ENCODE assay signal across 9 mouse cellular contexts in genomic region chr8:124182224-124182623, GRCm38 (mm10). TPM values are rescaled to one million over a fixed set of nuclear protein-coding genes. Genes with fewer than 3 reads are reported as not detected.
DNase-seq lines count a peak whose midpoint lies in the region; ATAC-seq lines count a peak whose summit lies in the region.
"Had no signal": no experiment of that assay in that cellular context is flagged by ENCODE, and none has a peak within 500 bp of the region (broad histone marks: within the 10 kb centered on the region; RNA-seq: fewer than 3 reads in every experiment).

No protein-coding gene starts in this region.

- H3K27ac ChIP-seq in hindbrain, embryonic 14.5 days: no peak overlapping the region
- H3K27ac ChIP-seq in hindbrain, embryonic 13.5 days: no peak overlapping the region
- H3K27ac ChIP-seq in forebrain, embryonic 11.5 days (ENCODE audit: low read depth, low read length): no peak overlapping the region
- H3K27ac ChIP-seq in liver, embryonic 11.5 days (ENCODE audit: low read depth, low read length): no peak overlapping the region
- H3K27ac ChIP-seq: limb, embryonic 12.5 days had no signal

- H3K4me2 ChIP-seq in hindbrain, embryonic 14.5 days (replicated peaks): no peak overlapping the region
- H3K4me2 ChIP-seq in hindbrain, embryonic 13.5 days: no peak overlapping the region
- H3K4me2 ChIP-seq in forebrain, embryonic 11.5 days (ENCODE audit: low read depth, low read length, severe bottlenecking): no peak overlapping the region
- no peak overlapping the region for H3K4me2 ChIP-seq in liver, embryonic 11.5 days
- H3K4me2 ChIP-seq: limb, embryonic 12.5 days had no signal

- 60% methylated on average over 13 of the region's 13 CpGs for WGBS in hindbrain, embryonic 14.5 days
- 65% methylated on average over 13 of the region's 13 CpGs for WGBS in hindbrain, embryonic 13.5 days
- WGBS in forebrain, embryonic 11.5 days: 83% methylated on average over 13 of the region's 13 CpGs
- WGBS in liver, embryonic 11.5 days: 59% methylated on average over 13 of the region's 13 CpGs

- ATAC-seq in hindbrain, embryonic 14.5 days (ENCODE audit: low FRiP score): peak; percentile 46; the same call in 1 of the 2 replicates
- no peak; the same call in 1 of the 2 replicates for ATAC-seq in hindbrain, embryonic 13.5 days (ENCODE audit: low FRiP score)
- ATAC-seq in forebrain, embryonic 11.5 days (replicated peaks; ENCODE audit: low FRiP score): no peak
- no peak for ATAC-seq in liver, embryonic 11.5 days (replicated peaks; ENCODE audit: low FRiP score)

- no peak overlapping the region for H3K4me3 ChIP-seq in hindbrain, embryonic 14.5 days (replicated peaks; ENCODE audit: low read length)
- no peak overlapping the region for H3K4me3 ChIP-seq in hindbrain, embryonic 13.5 days
- no peak overlapping the region for H3K4me3 ChIP-seq in forebrain, embryonic 11.5 days (ENCODE audit: low read depth, low read length)
- no peak overlapping the region for H3K4me3 ChIP-seq in liver, embryonic 11.5 days (ENCODE audit: low read depth, low read length)
- H3K4me3 ChIP-seq: limb, embryonic 12.5 days had no signal

- H3K4me1 ChIP-seq in hindbrain, embryonic 14.5 days (replicated peaks; ENCODE audit: control insufficient read depth, insufficient read depth, low read length): peaks cover 13% of the 10 kb centered on the region
- peaks cover 28% of the 10 kb centered on the region for H3K4me1 ChIP-seq in hindbrain, embryonic 13.5 days (replicated peaks)
- 0 out of 2 replicates have a peak, but pooled peaks cover 2% of the 10 kb centered on the region for H3K4me1 ChIP-seq in forebrain, embryonic 11.5 days (replicated peaks; ENCODE audit: control insufficient read depth, insufficient read depth, low read length)
- H3K4me1 ChIP-seq in liver, embryonic 11.5 days (replicated peaks; ENCODE audit: control insufficient read depth, insufficient read depth, low read length): no peaks in the 10 kb centered on the region

- no peak overlapping the region for H3K9ac ChIP-seq in hindbrain, embryonic 14.5 days
- H3K9ac ChIP-seq in hindbrain, embryonic 13.5 days: no peak overlapping the region
- H3K9ac ChIP-seq in forebrain, embryonic 11.5 days (ENCODE audit: low read length): no peak overlapping the region
- H3K9ac ChIP-seq in liver, embryonic 11.5 days (ENCODE audit: low read depth, low read length): no peak overlapping the region
- H3K9ac ChIP-seq: limb, embryonic 12.5 days had no signal

- no peaks in the 10 kb centered on the region for H3K27me3 ChIP-seq in hindbrain, embryonic 14.5 days (ENCODE audit: control insufficient read depth, insufficient read depth, low read length)
- H3K27me3 ChIP-seq in hindbrain, embryonic 13.5 days: no peaks in the 10 kb centered on the region
- no peaks in the 10 kb centered on the region; the same call in 1 of the 2 replicates for H3K27me3 ChIP-seq in forebrain, embryonic 11.5 days (ENCODE audit: control insufficient read depth, insufficient read depth, low read length)
- H3K27me3 ChIP-seq in liver, embryonic 11.5 days (replicated peaks; ENCODE audit: control insufficient read depth, insufficient read depth, low read length): no peaks in the 10 kb centered on the region
- H3K27me3 ChIP-seq: limb, embryonic 12.5 days had no signal

- intact Hi-C loops in left cerebral cortex, postnatal 36 days (cut with DNase I): loop anchor here (5.0 kb wide), 1 partner anchor 105 kb away; no protein-coding TSS in a partner anchor

- no peaks in the 10 kb centered on the region for H3K9me3 ChIP-seq in hindbrain, embryonic 14.5 days (ENCODE audit: control insufficient read depth, low read length)
- no peaks in the 10 kb centered on the region for H3K9me3 ChIP-seq in hindbrain, embryonic 13.5 days
- no peaks in the 10 kb centered on the region for H3K9me3 ChIP-seq in forebrain, embryonic 11.5 days (ENCODE audit: control insufficient read depth, low read length)
- no peaks in the 10 kb centered on the region for H3K9me3 ChIP-seq in liver, embryonic 11.5 days (ENCODE audit: control insufficient read depth, low read length)
- H3K9me3 ChIP-seq: limb, embryonic 12.5 days had no signal

- DNase-seq in hindbrain, embryonic 14.5 days (ENCODE audit: low spot score): no peak
- peak; percentile 46 for DNase-seq in 3134 (ENCODE audit: extremely low read depth, insufficient read length, low spot score)
- peak; percentile 86 for DNase-seq in fibroblast of lung, adult 2 months (ENCODE audit: low read depth)
- peak; percentile 54 to 56 for DNase-seq in left cerebral cortex, postnatal 36 days (ENCODE audit: low spot score in 2 of 2)
- DNase-seq in forebrain, embryonic 11.5 days (ENCODE audit: low spot score): no peak
- DNase-seq in cerebellum, adult 9-10 months: no peak
- DNase-seq in liver, embryonic 11.5 days (ENCODE audit: low spot score): no peak

- H3K36me3 ChIP-seq in hindbrain, embryonic 14.5 days (replicated peaks; ENCODE audit: control insufficient read depth, insufficient read depth): no peaks in the 10 kb centered on the region
- no peaks in the 10 kb centered on the region for H3K36me3 ChIP-seq in hindbrain, embryonic 13.5 days
- H3K36me3 ChIP-seq in forebrain, embryonic 11.5 days (ENCODE audit: control insufficient read depth, insufficient read depth, low read length): no peaks in the 10 kb centered on the region
- no peaks in the 10 kb centered on the region for H3K36me3 ChIP-seq in liver, embryonic 11.5 days (ENCODE audit: control insufficient read depth, insufficient read depth, low read length)
- H3K36me3 ChIP-seq: limb, embryonic 12.5 days had no signal

RNA-seq across cellular contexts. Expression of gene Galnt2, which starts 49.0 kb away (rescaled TPM):
- polyA plus RNA-seq in hindbrain, embryonic 14.5 days (2014; fragmentation: Nextera tagmentation; extraction: Ambion mirVana): 62.9 and 70.6 TPM in 2 replicates
- polyA plus RNA-seq in hindbrain, embryonic 13.5 days (2015; fragmentation: Nextera tagmentation; extraction: Ambion mirVana): 49.9 and 52.8 TPM in 2 replicates
- total RNA-seq in left cerebral cortex, postnatal 36 days (2021): 10 to 100 TPM; 45.4 to 49.7 TPM
- polyA plus RNA-seq in forebrain, embryonic 11.5 days (2014; fragmentation: Nextera tagmentation; extraction: Ambion mirVana): 81.6 and 83.7 TPM in 2 replicates
- 46.6 and 48.6 TPM in 2 replicates for polyA plus RNA-seq in liver, embryonic 11.5 days (2014; fragmentation: Nextera tagmentation; extraction: Ambion mirVana)

Comparison
In these comparisons a context has a peak if more than half of its experiments do, and no peak if none do; other contexts are left out.
1. DNase-seq: peak in 3134 (single experiment), fibroblast of lung, adult 2 months (single experiment) and left cerebral cortex, postnatal 36 days (2 of 2); none in hindbrain, embryonic 14.5 days (single experiment), forebrain, embryonic 11.5 days (single experiment), cerebellum, adult 9-10 months (single experiment) and liver, embryonic 11.5 days (single experiment).